Mouse (Mus musculus) gastrocnemius, adult 18-20 months (tissue): ENCODE measurements around the gene Rnf26. TPM values are rescaled to one million over a fixed set of nuclear protein-coding genes. Genes with fewer than 3 reads are reported as not detected.
A peak's percentile ranks its signal among the peaks of the same experiment; 100 is the strongest.

Source experiments
- DNase-seq: peaks from one replicate; pipeline ENCODE4 v3.0.0; 2021; ENCODE audit warnings: low spot score
- total RNA-seq, 2 experiments: library from RNA; stranded (reverse); gene quantifications; 2 replicates each; pipeline ENCODE4 v1.2.3; 2021

Rnf26 gene
- total RNA-seq, 2 experiments from 2014 or later: 1.5 to 3.0 TPM

DNA sequence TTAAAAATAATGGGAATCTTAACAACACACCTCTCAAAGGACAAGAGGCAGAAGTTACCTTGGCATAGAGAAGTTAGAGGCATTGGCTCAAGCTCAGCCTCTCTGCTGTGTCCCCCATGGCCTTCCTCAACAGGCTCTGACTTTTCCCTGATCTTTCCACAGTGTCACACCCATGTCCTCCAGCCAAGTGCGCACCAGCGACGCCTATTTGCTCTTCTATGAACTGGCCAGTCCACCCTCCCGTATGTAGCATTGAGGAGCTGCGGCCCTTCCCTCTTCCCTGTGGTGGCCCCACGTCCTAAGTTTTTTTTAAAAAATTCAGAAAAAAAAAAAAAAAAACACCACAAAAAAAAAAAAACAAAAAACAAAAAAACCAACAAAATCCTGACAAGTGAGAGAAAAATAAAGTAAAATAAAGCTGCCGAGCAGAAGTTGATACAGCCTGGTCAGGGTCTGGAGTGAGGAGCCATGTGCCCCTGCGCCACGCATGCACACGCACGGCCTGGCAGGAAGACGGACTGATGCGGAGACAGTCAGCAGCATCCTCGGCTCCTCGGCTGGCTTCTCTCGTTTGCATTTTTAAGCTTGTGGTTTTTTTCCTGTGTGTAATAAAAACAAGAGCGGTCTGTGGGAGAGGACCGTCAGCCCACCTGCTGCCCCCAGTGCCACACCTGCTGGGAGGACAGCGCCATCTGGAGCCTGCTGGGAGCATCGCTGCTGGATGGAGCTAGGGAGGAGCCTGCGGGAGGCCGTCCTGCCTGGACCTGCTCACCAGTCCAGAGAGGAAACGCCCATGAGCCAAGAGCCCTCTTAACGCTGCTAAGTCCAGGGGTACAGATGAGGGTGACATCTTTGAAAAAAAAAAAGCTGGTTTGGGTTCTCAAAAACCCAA is 19.5 kb downstream of the Rnf26 start:
- DNase-seq: peak; percentile 87

- DNase-seq: no peak
These were observed 24.3 kb downstream of the Rnf26 start for GRCm38 (mm10) chr9:44088877-44089608.

- peak; percentile 83 for DNase-seq
These were observed 25.4 kb downstream of the Rnf26 start for GRCm38 (mm10) chr9:44087761-44088455.

- DNase-seq: no peak
These were observed 26.4 kb downstream of the Rnf26 start for GRCm38 (mm10) chr9:44086960-44087359.

DNA sequence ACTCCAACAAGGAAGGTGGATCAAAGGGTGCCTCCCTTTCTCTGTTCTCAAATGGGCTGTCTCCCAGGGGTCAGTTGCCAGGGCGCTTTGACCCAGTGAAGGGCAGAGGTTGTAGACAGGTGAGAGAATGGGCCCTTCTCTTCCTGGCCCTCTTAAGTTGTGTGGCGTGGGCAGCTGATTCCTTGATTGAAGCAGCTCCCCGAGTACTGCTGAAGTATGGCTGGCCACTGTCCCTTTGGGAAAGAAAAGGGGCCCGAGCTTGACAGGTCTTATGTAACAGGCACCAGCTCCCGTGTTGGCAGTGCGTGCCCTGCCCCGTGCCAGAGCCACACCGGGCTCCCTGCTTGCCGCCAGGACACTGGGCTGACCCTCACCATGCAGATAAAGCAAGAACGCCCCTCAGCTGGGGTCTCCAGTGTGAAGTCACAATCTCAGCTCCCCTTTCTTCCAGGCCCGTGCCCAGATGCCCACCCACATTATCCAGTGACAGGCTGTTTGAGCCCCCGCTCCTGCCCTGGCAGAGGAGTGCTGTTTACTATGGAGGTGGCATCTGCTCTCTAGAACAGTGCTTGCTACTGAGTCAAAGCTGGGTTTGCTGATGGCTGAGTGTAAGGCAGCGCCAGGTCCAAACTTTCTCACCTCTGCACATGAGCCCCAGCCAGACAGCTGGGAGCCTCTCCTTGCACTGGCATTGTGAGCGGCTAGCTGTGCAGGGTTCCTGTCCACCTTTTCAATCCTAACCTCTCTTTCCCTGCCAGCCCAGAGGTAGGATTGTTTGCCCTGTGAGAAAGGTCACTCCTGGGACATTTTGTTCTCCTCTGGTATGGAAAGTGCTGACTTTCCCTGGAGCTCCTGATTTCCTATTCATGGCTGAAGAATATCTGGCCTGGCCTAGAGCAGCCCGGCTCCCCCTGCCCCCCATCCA is 27.3 kb downstream of the Rnf26 start:
- DNase-seq: peak; percentile 84

DNA sequence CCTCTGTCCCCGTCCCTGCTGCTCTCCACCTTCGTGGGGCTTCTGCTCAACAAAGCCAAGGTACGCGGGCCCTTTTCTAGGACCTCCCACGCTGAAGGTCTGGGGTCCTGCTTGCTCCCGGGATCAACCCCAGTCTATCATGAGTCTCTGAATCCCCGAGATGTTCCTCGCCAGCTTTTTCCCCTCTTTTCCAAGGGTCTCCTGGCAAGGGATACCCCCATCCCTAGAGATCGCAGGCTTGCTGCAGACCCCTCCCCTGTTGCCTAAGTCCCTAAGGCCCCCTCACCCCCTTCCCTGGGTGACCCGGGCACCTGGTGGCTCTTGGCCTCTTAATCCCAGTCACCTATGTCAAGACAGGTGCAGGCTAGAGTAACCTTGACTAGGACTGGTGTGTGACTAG is 28.0 kb downstream of the Rnf26 start:
- DNase-seq: no peak

DNA sequence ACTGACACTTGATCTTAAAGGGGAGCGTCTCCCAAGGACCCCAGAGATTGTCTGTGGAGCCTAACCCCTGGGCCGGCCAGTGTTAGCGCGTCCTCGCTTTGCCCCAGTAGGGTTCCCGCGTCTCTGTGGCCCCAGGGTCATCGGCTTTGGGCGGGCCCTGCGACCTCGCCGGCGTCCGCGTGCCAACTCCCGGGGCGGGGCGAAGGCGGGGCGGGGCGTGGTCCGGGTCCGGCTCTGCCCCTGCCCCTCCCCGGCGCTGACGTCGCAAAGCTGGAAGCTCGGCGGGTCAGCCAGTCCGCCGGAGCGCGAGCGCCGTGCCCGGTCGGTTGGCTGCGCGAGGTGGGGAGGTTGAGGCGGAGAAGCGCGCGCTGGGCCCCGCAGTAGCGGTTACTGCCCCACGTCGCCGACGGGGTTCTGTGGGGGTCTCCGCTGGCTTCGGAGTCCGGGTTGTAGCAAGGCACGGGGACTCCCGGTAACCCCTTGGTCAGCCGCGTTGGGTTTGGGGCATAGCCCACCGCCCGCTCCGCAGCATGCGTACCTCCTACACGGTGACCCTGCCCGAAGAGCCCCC is 28.6 kb downstream of the Rnf26 start:
- DNase-seq: peak; percentile 96

DNA sequence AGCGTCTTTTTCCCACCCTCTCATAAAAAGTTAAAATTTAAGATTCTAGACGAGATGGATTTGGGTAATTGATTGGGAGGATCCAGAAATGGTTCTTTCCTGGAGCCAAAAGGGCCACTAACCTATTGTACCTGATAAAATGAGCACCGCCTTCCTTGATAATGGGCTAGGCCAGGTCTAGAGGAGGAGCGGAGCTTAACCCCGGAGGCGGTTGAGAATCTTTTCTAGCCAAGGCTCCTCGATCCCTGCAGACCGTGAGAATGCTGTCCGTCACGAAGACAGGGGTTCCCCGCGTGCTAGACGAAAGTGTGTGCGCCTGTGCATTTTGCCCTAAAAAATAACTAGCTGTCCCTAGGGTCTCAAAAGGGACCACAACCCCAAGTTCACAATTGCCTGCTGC is 29.1 kb downstream of the Rnf26 start:
- DNase-seq: no peak

- DNase-seq: peak; percentile 66
These were observed 29.8 kb downstream of the Rnf26 start for GRCm38 (mm10) chr9:44083392-44084121.

GRCm38 (mm10) chr9:44082266-44082665 is 31.1 kb downstream of the Rnf26 start:
- no peak for DNase-seq

DNA sequence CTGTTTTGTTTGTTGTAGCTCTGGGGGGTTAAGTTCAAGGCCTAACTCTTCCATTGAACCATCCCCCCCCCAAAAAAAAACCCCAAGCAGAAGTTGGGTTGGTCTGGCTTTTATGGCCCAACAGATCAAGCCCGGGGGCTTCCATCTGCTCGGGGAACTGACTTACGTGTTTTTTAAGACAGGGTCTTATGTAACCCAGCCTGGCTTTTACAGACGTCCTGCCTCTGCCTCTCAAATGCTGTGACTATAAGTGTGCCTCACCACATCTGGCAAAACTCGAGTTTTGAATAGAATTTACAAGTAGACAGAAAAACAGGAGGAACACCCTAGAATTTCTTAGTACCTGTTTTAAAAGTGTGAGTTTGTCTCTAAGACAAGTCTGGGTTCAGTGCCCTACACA is 31.7 kb downstream of the Rnf26 start:
- no peak for DNase-seq

DNA sequence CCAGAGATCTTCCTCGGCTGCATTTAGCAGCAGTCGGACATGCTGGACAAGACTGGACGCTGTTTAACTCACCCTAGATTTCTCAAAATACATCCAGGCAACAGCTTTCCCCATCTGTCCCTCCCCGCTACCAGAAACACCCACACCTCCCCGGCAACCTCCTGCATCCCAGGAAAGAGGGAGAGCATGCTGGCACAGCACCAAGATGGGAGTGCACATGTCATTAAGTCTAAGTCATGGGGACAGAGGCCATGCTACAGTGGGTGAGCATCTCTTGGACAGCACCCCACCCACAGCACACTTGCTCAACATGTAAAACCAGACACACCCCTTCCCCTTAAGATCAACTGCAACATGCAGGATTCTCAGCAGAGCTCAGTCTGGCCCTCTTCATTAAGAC is 32.4 kb downstream of the Rnf26 start:
- DNase-seq: no peak

- no peak for DNase-seq
These were observed 33.1 kb downstream of the Rnf26 start for GRCm38 (mm10) chr9:44079997-44080780.

- peak; percentile 95 for DNase-seq
These were observed 34.2 kb downstream of the Rnf26 start for GRCm38 (mm10) chr9:44078955-44079756.

- peak; percentile 40 for DNase-seq
These were observed 35.0 kb downstream of the Rnf26 start for GRCm38 (mm10) chr9:44078136-44078797.

- DNase-seq: peak; percentile 15
These were observed 35.9 kb downstream of the Rnf26 start for GRCm38 (mm10) chr9:44077266-44077910.

GRCm38 (mm10) chr9:44076764-44077120 is 36.6 kb downstream of the Rnf26 start:
- DNase-seq: peak; percentile 94
